Mouse (Mus musculus) cerebral cortex, adult 2 months (tissue): ENCODE results near the gene Tpt1.

Experiments used
- WGBS: fragments of 180-500 bp; shearing (Covaris S2); methylation state at CpG from one replicate; pipeline ENCODE4 v1.1.7; 2018; 5-methylcytosine and 5-hydroxymethylcytosine counted together

Gene Tpt1

DNA sequence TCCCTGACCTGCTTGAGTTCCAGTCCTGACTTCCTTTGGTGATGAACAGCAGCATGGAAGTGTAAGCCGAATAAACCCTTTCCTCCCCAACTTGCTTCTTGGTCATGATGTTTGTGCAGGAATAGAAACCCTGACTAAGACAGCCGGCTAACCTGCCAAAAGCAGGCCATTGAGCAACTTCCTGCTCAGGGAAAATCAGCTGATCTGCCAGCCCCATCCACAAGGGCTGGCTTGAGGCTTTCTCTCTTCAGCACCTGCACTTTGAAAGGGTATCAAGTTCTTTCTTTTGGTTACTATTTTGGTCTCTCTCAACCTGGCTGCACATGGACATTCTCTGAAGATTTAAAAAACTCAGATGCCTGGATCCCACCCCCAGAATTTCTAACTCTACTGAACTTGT, 3.1 kb upstream of the Tpt1 start:
- 64% methylated on average over 2 of the region's 2 CpGs for WGBS

DNA sequence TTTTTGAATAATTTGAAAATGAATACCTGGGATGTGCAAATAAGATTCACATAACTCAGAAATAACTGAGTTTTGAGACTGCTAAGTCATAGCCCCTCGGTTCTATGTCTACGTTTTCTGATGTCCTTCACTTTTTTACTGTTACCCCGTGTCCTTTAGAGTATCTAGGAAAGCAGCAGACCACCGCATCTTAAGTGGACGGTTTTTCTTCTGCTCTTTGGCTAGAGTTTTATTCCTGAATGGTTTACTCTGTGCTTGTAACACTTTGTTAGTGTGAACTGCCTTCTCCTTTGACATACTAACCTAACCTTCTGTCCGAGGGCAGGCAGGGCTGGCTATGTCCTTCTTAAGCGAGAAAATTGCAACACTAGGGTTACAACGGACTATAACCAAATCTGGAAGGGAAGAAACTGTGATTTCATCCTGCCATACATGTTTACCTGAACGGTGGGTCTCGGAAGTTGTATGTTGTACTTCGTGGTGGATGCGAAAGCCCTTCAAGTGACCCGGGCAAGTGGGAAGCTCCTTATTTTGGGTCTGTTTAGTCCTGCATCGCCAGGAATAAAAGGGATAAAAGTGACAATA, 690 bp upstream of the Tpt1 start:
- WGBS: 7% methylated on average over 14 of the region's 14 CpGs

DNA sequence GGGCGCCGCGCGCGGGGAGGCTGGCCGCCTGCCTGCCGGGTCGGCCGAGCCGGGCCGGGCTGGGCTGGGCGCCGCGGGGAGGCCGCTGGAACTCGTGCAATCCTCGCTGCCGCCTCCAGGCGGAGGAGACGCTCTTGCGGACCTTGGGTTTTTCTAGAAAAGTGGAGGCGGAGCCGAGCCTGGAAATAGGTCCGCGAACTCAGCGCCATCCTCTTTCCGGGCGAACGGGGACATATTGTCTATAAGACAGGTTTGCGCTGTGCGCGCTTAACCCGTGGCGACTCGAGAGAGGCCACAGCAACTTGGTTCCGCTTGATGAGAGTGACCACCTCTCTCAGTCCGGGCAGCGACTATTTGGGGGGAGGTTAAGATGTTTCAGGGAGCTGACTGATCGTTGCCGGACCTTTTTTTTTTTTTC, 814 bp downstream of the Tpt1 start:
- under 1% methylated on average over 40 of the region's 40 CpGs for WGBS

DNA sequence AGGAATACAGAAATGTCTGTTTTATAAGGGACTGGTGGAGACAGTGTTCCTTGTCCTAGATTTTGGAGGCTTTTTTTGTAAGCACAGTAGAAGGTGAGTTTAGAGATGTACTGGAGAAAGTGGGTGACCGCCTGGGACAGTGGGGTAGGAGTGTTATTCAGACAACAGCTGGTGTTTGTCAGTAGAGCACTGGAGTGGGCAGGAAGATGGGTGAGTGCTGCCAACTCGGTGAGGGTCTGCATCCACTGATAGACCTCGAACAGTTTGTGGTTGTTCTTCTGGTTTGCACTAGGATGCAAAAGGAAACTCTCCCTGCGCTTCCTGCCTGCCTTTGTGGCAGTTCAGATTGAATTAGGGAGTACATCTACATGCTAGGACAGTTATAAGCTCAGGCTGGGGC, 2.8 kb downstream of the Tpt1 start:
- 45% methylated on average over 4 of the region's 4 CpGs for WGBS

DNA sequence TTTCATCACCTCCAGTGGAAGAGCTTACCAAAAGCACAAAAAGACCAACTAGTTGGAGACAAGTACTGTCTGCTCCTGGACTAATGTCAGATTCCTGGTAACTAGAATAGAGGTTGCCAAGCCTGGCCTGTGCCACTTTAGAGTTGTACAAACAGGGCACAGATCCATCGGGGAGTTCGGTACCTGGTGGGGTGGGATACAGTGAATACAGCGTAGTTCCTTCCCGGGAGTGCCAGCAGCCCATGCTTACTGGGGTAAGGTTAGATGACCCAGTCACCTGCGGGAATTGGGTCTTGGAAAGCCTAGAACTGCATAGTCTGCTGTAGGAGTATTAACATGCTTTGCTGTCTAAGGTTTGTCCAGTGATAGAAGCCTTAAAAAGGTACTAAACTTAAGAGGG, 3.6 kb downstream of the Tpt1 start:
- 94% methylated on average over 5 of the region's 5 CpGs for WGBS

DNA sequence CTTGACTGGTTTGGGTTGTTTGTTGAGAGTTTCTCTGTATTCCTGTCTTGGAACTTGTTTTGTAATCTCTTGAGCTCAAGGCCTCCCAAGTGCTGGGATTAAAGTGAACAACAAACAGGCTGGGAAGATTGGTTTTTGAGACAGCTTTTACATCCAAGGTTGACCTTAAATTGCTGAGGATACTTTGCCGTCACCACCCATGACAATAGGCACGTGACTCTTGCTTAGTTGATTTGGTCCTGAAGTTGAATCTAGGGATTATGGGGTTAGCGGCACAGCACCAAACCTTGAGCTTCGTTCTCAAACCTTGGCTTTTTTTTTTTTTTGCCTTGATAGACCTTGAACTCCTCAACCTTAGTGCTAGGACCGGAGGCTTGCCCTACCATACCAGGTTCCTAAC, 4.3 kb downstream of the Tpt1 start:
- 79% methylated on average over 5 of the region's 5 CpGs for WGBS

DNA sequence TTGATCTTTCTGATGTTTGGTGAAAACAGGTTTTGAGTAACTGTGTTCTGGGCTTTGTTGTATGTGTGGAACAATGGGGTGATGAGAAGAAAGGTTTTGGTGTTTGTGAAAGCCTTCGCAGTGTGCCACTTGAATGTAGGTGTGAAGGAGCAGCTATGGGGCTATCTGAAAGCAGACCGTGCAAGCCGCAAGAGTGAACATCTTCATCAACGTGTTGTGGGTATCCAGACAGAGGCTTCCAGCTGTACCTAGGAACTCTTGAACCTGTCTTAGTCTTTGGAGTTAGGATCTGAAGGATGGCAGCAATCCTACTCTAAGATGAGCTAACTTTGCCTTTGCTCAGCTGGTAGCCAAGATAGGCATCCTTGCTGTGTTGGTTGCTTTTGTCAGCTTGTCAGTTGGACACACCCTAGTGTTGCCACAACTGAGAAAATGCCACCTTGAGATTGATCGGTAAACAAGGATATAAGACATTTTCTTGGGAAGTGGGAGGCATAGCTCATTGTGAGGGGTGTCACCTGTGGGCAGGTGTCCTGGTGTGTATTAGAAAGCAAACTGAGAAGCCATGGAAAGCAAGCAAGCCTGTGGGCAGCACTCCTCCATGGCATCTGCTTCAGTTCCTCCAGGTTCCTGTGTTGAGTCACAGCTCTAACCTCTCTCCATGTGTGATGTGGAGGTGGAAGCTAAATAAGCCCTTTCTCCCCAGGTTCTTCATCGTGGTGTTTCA, 5.1 kb downstream of the Tpt1 start:
- WGBS: 54% methylated on average over 6 of the region's 6 CpGs

DNA sequence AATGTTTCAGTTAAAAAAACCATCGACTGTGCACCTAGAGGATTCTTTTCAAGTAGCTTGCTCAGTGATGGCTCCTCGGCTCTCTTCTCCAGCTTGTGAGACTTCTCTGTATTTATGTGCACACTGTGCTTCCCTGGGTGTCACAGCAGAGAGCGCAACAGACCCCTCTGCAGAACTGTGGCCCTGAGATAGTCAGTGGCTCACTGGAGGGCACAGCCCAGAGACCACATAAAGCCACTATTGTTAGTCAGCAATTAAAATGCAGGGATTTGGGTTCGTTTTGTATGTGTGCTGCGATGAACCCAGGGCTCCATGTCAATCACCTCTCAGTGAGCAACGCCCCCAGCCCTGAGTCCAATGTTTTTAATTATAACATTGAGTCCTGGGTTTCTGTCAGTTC, 5.9 kb downstream of the Tpt1 start:
- 24% methylated on average over 6 of the region's 6 CpGs for WGBS

DNA sequence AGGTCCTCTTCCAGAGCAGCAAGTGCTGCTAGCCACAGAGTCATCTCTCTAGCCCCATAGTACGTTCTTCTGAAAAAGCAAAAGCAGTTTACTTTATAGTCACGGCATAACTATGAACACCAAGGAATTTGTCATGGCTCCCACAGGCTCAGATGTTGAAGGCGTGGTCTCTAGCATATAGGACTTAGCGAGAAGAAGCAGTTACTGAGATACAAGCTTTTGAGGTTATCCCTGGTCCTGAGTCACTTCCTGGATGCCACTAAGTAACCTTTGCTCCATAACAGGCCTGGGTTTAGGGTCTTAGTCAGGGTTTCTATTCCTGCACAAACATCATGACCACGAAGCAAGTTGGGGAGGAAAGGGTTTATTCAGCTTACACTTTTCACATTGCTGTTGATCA, 7.1 kb downstream of the Tpt1 start:
- WGBS: 87% methylated on average over 5 of the region's 5 CpGs

DNA sequence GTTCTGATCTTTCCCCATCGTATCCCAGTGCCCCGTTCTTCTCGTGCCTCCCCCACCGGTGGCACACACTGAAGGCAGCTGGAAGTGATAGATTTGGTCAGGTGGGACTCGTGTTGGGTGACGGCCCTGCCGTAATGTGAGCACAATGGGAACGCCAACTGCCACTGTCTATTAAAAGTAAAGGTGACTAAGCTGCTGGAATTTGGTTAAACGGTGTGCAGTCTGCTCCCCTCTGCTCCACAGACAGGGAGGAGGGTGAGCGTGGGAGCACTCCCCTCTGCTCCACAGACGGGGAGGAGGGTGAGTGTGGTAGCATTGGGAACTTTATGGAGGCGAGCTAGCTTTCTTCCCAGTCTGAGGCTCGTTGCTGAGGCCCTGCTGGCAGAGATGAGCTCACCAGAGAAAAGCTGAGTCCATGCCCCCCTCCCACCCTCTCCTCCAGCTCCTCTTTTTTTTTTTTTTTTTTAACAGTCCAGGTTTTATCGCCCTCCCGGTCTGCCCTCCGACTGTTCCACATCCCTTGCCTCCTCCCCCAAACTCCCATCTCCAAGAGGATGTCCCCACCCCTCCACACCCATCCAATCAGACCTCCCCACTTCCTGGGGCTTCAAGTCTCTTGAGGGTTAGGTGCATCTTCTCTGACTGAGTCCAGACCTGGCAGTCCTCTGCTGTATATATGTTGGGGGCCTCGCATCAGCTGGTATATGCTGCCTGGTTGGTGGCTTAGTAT, 10.5 kb downstream of the Tpt1 start:
- WGBS: 53% methylated on average over 17 of the region's 17 CpGs

DNA sequence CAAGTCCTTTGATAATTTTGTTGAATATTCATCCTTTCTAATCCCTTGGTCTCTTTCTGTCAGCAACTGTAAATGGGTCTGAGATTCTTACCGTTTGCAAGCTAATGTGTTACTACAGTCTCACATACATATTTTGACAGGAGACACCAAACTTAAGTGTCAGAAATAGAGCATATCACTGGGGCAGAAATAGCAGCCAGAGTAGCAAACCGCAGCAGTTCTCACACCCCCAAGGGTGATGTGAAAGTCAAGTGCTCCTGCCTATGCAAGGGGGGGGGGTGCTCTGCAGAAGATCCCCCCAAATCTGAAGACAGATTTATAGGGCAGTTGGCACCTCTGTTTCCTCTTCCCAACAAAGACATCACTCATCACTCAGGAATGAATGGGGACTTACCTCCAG, 13.3 kb downstream of the Tpt1 start:
- WGBS: 34% methylated on average over 2 of the region's 2 CpGs

DNA sequence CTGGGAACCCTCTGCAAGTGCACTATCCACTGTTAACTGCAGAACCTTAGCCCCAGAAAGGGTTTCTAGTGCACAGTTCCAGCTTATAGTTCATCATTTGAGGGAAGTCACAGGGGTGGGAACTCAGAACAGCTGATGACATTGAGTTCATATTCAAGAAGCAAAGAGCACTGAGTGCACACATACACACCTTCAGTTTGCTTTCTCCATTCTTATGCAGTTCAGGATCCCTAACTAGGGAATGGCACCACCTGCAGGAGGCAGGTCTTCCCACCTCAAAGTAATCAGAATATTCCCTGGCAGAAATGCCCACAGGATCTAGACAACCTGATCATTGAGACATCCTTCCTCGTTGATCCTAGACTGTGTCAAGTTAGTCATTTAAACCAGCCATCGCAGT, 14.7 kb downstream of the Tpt1 start:
- 91% methylated on average over 2 of the region's 2 CpGs for WGBS

DNA sequence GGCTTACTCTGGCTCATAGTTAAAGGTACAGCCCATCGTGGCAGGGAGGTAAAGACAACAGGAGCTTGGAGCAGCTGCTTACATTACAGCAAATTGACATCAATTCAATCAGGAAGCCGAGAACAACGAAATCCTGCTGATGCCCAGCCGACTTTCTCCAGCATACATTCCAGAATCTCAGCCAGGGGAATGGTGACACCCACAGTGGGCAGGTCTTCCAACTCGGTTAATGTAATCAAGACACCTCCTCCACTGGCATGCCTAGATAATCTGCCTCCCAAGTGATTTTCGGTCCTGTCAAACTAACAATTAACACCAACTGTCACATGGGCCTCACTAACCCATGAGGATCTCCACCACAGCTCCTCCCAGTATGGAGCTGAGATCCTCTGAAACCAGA, 17.8 kb downstream of the Tpt1 start:
- 91% methylated on average over 6 of the region's 6 CpGs for WGBS

DNA sequence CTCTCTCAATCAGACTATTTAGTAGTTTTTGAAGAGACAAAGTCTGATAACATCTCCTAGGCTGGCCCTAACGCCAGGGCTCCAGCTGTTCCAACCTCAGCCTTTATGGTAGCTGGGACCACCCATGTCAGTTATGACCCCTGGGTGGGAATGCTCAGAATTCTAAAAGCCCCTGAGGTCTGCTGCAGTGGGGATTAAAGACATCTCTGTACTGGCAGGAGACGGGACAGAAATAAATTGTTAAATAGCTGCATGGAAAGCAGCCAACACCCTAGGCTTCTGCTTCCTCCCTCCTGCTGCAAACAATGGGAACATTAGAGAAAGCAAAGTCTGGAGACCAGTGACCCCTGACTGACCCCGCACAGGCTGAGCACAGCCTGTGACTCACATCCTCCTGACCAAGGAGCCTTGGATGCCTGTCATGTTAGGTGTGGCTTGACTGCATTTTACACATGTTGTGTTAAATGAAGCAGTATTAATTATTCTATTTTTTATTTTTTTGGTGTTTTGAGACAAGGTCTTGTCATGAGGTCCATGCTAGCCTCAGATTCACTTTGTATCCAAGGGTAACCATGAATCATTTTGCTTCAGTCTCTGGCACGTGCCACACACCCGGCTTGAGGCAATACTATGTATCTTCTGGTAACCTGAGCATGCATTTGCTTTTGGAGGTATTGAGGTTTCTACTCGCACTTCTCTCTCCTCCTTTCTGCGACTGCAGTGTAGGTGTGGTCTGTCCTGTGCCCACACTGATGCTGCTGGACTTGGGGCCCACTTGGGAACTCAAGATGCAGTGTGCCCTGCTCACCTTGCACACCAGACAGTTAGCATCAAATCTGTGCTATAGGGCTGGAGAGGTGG, 18.9 kb downstream of the Tpt1 start:
- 36% methylated on average over 7 of the region's 7 CpGs for WGBS

DNA sequence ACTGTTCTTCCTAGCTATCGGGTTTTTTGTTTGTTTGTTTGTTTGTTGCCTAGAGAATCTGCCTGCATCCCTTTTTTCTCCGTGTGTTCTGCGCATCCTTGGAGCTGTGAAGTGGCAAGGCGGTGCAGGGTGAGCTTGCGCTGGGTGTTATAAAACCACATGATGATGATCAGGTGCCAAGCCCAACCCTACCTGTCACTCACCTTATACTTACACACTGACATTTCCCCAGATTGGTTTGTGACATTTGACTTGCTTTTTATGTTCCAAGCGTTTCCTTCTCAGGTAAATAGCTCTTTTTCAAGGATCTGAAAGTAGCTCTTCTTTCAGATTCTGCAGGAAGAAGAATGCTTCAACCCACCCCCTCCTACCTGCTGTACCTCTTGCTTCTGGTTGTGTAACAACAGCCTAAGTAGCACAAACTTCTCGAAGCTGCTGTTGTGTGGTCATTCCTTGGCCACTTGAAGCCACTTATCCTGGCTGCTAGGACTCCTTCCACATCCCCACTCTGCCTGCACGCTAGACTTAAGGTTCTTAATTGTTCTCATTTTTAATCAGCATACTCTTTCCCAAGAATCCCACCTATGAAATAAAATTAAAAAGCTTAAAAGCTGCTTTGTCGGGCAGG, 21.9 kb downstream of the Tpt1 start:
- 87% methylated on average over 9 of the region's 9 CpGs for whole genome bisulfite sequencing

DNA sequence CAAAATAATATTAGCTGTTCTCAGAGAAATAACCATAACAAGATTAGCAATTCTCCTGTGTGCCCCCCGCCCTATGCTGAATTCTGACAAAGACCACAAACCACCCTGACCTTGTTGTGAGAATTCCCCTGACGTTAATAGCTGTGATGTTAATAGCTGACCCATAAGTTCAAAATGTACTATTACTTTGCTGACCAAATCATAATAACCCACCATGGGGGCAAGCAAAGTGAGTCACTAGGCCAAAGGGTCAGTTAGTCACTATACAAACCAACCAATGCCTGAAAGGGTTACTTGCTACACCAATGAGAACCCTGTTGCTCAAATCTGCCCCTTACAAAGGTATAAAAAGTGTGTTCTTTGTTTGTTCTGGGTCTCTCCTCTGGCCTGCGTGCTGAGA, 23.1 kb downstream of the Tpt1 start:
- 94% methylated on average over 3 of the region's 3 CpGs for WGBS

DNA sequence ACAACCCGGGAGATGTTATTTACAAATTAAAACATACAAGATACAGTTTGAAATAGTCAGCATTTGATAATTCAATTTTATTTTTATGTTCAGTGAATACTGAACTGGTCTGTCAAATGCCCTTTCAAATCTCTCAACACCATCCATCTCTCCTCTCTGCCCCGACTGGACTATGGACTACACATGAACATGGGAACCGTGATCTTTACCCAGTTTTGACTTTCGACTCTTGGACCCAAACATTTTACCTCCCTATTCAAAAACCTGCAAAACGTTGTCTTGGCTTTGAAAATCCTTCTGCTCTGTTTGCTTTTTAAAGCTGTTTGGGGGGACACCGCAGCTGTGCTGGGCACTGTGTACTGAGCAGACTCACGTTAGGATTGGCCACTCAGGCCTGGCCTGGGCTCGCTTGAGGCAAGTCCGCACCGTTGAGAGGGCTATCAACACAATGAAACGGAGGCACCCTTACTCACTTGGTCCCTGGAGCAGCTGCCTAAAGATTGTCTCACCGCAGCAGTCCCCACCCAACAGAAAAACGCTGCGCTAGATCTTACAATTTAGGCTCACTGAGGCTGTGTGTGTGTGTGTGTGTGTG, 25.0 kb downstream of the Tpt1 start:
- 78% methylated on average over 14 of the region's 14 CpGs for WGBS

DNA sequence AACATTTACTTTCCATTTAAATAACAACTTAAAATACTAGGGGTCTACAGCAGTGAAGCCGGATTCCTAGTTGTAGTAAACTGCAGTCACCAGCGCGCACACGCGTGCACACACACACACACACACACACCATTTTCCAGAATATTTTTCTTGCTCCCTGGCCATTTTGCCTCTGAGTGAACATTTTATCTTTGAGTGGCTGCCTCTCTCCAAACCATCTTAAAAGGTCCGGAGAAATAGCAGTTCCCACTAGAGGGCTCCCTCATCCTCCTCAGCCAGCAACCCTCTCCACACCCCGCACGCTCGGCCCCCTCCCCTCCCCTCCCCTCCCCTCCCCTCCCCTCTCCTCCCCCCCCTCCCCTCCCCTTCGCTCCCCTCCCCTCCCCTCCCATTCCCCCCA, 25.7 kb downstream of the Tpt1 start:
- 16% methylated on average over 9 of the region's 10 CpGs for WGBS

DNA sequence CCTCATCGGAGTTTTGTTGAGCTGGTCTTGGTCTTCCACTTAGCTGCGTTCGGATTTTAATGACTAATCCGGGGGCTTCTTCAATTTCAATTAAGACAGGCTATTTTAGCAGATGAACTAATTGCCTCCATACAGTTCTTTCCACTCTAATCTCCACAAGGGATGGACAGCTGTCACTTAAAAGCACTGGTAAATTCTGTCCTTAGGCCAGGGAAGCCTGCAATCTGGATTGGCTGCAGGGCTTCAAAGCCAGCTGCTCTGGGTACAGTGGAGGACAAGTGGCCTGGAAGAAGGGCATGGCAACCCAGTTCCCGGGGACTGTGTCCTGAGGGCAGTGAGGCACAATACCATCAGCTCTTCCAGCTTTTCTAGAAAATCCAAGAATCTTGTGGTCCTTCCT, 26.2 kb downstream of the Tpt1 start:
- 8% methylated on average over 5 of the region's 5 CpGs for WGBS

DNA sequence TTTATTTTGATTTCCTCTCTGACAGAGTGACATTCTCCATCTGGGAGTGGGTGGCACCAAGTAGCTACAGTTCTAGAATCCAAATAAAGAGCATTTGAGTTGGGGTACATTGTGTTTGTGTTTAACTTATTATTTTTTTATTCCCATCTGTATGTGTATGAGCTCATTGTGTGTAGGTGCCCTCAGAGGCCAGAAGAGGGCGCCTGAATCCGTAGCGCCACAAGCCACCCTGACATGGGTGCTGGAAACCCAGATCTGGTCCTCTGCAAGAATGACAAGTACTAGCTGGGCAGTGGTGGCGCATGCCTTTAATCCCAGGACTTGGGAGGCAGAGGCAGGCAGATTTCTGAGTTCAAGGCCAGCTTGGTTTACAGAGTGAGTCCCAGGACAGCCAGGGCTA, 26.9 kb downstream of the Tpt1 start:
- WGBS: 91% methylated on average over 4 of the region's 4 CpGs

DNA sequence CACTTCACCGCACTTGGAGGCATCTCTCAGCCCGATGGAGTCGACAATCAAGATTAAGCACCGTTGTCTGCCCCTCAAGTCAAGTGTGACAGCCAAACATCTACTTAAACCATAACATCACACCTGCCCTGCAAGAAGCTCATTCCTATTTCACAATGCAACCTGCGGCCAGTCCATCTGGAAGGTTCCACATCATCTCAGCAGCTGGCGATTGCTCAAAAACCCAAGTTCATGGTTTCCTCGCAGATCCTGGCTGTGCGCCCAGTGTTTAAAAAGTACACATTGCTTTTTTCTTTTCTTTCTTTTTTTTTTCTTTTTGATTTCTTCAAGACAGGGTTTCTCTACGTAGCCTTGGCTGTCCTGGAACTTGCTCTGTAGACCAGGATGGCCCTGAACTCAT, 28.7 kb downstream of the Tpt1 start:
- WGBS: 79% methylated on average over 9 of the region's 9 CpGs
